Mouse (Mus musculus): ENCODE data around the gene Spata25. TPM values are rescaled to one million over a fixed set of nuclear protein-coding genes. Genes with fewer than 3 reads are reported as not detected.

Spata25 gene
- total RNA-seq, 2 experiments from 2014 or later = 0.67 to 0.75 TPM

DNA sequence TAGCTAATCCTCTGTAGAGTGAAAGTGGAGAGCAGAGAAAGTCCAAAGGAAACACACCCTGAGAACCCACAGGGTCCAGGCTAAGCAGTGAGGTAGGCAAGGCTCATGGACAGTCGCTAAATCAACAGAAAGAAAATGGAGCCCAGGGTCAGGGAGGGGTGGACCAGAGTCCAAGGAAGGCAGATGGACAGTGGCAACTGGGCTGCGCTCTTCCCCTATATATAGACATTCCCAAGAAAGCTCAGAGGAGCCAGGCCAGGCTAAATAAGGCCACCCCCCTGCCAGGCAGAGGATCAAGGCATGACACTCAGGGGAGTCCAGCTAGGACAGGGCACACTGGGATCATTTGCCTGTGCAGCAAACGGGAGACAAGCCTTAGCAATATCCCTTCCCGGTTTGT, 46.5 kb downstream of the Spata25 start:
- DNase-seq = no peak

DNA sequence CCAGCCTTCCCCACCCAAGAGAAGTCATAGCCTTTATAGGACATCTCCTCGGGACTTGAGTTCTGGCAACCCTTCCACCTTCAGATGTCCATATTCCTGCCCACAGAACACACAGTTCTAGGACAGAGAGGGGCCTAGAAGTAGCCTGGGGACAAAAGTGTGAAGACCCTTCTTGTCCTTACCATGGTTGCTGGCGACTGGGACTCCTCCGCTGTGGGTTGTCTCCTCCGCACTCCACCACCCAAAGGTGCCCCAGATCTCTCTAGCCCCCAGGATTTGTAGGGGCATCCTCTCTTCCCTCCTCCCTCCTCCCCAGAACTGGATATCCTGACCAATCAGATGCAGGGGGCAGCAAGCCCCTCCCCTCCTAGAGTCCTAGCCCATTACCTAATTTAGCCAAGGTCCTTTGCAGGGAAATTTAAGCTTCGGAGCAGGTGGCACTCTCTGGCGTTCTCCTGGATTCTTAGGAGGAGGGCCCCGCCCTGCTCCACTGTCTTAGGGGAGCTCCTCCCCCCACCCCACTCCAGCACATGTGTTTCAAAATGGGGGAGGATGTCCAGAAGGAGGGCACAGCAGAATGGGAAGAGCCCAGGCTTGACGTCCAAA, 48.8 kb downstream of the Spata25 start, which contains the start of gene Tnnc2:
Gene Tnnc2, minus strand, starts transcription at position 487 of the 606 bp plus-strand sequence.
- DNase-seq = no peak

GRCm38 (mm10) chr2:164778809-164779208, 49.5 kb downstream of the Spata25 start:
- DNase-seq = no peak

DNA sequence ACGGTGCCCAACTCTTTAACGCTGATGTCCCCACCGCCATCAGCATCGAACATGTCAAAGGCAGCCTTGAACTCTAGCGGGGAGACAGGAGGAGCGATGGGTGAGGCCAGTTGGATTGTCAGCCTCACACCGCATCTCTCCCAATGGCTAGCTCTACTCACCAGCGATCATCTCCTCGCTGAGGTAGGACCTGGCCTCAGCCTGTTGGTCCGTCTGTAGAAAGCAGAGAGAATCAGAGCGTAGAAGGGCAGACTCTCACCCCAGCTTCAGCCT, 50.4 kb downstream of the Spata25 start:
- no peak for DNase-seq

DNA sequence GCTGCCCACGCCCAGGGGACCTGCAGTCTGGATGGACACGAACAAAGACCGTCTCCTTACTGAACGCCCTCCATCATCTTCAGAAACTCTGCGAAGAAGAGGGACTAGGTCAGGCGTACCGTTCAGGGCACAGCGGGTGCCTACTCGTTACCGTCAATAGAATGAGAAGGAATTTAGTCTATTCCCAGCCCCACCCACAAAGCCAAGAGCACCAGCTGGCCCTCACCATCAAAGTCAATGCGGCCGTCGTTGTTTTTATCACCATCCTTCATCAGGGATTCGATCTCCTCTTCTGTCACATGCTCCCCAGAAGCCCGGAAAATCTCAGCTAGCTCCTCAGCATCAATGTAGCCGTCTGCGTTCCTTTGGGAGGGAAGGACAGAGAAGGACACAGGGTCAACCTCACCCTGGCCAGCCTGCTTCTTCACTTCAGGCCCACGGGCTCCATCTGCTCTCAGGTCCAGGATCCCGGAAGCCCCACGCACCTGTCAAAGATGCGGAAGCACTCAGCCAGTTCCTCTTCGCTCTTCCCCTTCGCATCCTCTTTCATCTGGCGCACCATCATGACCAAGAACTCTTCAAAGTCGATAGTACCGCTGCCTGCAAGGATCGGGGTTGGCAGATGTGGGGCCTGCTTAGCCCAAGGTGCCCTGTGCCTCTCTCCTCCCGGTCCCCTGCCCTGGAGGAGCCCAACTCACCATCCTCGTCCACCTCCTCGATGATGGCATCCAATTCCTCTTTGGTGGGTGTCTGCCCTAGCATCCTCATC, 50.9 kb downstream of the Spata25 start:
- no peak for DNase-seq

DNA sequence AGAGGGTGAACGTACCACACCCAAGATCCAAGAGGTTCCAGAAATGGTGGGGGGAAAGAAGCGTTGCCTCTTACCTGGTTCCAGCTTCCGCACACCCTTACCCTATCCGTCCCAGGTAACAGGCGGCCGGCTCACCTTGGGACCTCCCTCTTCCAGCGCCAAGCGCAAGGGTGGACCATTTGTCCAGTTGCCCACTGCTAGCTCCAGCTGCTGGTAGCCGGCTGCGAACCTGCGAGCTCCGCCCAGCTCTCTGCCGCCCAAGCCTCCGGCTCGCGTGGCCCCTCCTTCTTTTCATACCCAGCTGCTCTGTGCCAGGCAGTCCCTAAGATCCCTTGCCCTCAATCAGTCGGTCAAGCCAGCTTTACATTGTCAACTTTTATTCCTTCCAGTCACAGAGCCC, 51.5 kb downstream of the Spata25 start:
- no peak for DNase-seq

Other genes starting within 250 kb of the Spata25 start
- not detected for gene Wfdc6a, start 243.1 kb downstream of the Spata25 start, total RNA-seq (2021)
- not detected for gene Eppin, start 234.9 kb downstream of the Spata25 start, total RNA-seq (2021)
- gene Wfdc6b, start 215.0 kb downstream of the Spata25 start, total RNA-seq (2021) = not detected
- not detected for gene Wfdc8, start 214.9 kb downstream of the Spata25 start, total RNA-seq (2021)
- gene Wfdc16, start 189.7 kb downstream of the Spata25 start, total RNA-seq (2021) = not detected
- under 1 TPM in 1 of 2 experiments, not detected in 1; 0.72 TPM for gene Wfdc10, start 172.5 kb downstream of the Spata25 start, total RNA-seq (2021)
- gene Wfdc9, start 172.0 kb downstream of the Spata25 start, total RNA-seq (2021) = not detected
- gene Wfdc11, start 154.4 kb downstream of the Spata25 start, total RNA-seq (2021) = not detected
- not detected for gene Wfdc13, start 143.4 kb downstream of the Spata25 start, total RNA-seq (2021)
- not detected for gene Spint4, start 130.0 kb downstream of the Spata25 start, total RNA-seq (2021)
- gene Spint5, start 113.2 kb downstream of the Spata25 start, total RNA-seq (2021) = not detected
- under 1 TPM; 0.25 to 0.62 TPM for gene Wfdc3, start 82.6 kb downstream of the Spata25 start, total RNA-seq (2021)
- 10 to 100 TPM; 22.0 to 28.8 TPM for gene Dnttip1, start 82.6 kb downstream of the Spata25 start, total RNA-seq (2021)
- gene Ube2c, start 58.6 kb downstream of the Spata25 start, total RNA-seq (2021) = 1 to 10 TPM in 1 of 2 experiments, under 1 TPM in 1; 0.80 to 2.4 TPM
- 1 to 10 TPM in 1 of 2 experiments, not detected in 1; 1.2 TPM for gene Tnnc2, start 48.6 kb downstream of the Spata25 start, total RNA-seq (2021)
- 10 to 100 TPM; 23.9 to 25.6 TPM for gene Snx21, start 42.7 kb downstream of the Spata25 start, total RNA-seq (2021)
- 10 to 100 TPM; 12.4 to 12.5 TPM for gene Acot8, start 23.7 kb downstream of the Spata25 start, total RNA-seq (2021)
- gene Zswim3, start 23.4 kb downstream of the Spata25 start, total RNA-seq (2021) = 1 to 10 TPM; 2.4 to 2.5 TPM
- gene Zswim1, start 5.9 kb downstream of the Spata25 start, total RNA-seq (2021) = 1 to 10 TPM; 3.8 to 3.9 TPM
- 10 to 100 TPM; 80.8 to 98.1 TPM for gene Ctsa, start 4.3 kb upstream of the Spata25 start, total RNA-seq (2021)
- 10 to 100 TPM; 50.5 to 55.8 TPM for gene Neurl2, start 4.9 kb upstream of the Spata25 start, total RNA-seq (2021)
- gene Pltp, start 29.2 kb upstream of the Spata25 start, total RNA-seq (2021) = 10 to 100 TPM; 37.7 to 39.3 TPM
- 10 to 100 TPM; 27.3 to 30.5 TPM for gene Pcif1, start 50.8 kb upstream of the Spata25 start, total RNA-seq (2021)
- 1 to 10 TPM; 6.8 to 7.7 TPM for gene Zfp335, start 83.2 kb upstream of the Spata25 start, total RNA-seq (2021)
- 1 to 10 TPM; 1.3 to 1.6 TPM for gene Mmp9, start 112.2 kb upstream of the Spata25 start, total RNA-seq (2021)
- 1 to 10 TPM; 2.0 to 2.3 TPM for gene Slc12a5, start 132.3 kb upstream of the Spata25 start, total RNA-seq (2021)
- gene Ncoa5, start 206.3 kb upstream of the Spata25 start, total RNA-seq (2021) = 10 to 100 TPM; 17.7 to 19.9 TPM
- 1 to 10 TPM; 1.6 to 2.3 TPM for gene Cd40, start 227.1 kb upstream of the Spata25 start, total RNA-seq (2021)

All from heart, adult 18-20 months (tissue).